Mouse (Mus musculus) spleen, adult 12 weeks (tissue): Measurements from ENCODE around the gene Gng8.

ENCODE experiments used
- DNase-seq: peaks from one replicate; pipeline ENCODE4 v3.0.0; 2022; ENCODE audit warnings: low spot score

Gene Gng8

GRCm38 (mm10) chr7:16924037-16924834 is 32.6 kb downstream of the Gng8 start, which contains the start of gene Calm3:
TSS of gene Calm3 (minus strand) at chr7:16924114.
- DNase-seq, result peak; percentile 99

GRCm38 (mm10) chr7:16928341-16928740 is 36.8 kb downstream of the Gng8 start:
- no peak for DNase-seq

- no peak for DNase-seq
These were observed 39.3 kb downstream of the Gng8 start for GRCm38 (mm10) chr7:16930850-16931249.

- DNase-seq, result peak; percentile 57
These were observed 40.5 kb downstream of the Gng8 start for GRCm38 (mm10) chr7:16931968-16932627.

GRCm38 (mm10) chr7:16932704-16933577 is 41.4 kb downstream of the Gng8 start:
- no peak for DNase-seq

GRCm38 (mm10) chr7:16937312-16937711 is 45.7 kb downstream of the Gng8 start:
- DNase-seq, result no peak

- DNase-seq, result no peak
These were observed 46.7 kb downstream of the Gng8 start for GRCm38 (mm10) chr7:16938117-16938791.

GRCm38 (mm10) chr7:16940292-16940691 is 48.7 kb downstream of the Gng8 start:
- DNase-seq, result no peak

GRCm38 (mm10) chr7:16942861-16943260 is 51.3 kb downstream of the Gng8 start:
- no peak for DNase-seq

GRCm38 (mm10) chr7:16944061-16944807 is 52.6 kb downstream of the Gng8 start, which contains the start of gene Pnmal2:
TSS of gene Pnmal2 (plus strand) at chr7:16944682.
- no peak for DNase-seq

GRCm38 (mm10) chr7:16944808-16945315 is 53.3 kb downstream of the Gng8 start:
- DNase-seq, result no peak
